Mouse (Mus musculus) ES-E14 (cell line): ENCODE measurements at regions not wholly inside any gene's neighbourhood (a gene's known extent, or its start where the extent isn't known, plus 50 kb on each side); places are given as distances from the start of the nearest gene placed in this dataset.

ENCODE experiments used
- MAFK ChIP-seq: IDR thresholded peaks from 2 replicates; pipeline ENCODE4 v1.6.1; 2014; ENCODE audit warnings: mild to moderate bottlenecking, low read depth, low read length, inconsistent platforms; ENCODE audit not compliant: insufficient read depth
- ZC3H11A ChIP-seq: IDR thresholded peaks from 2 replicates; pipeline ENCODE4 v1.6.1; 2012; ENCODE audit warnings: low read depth, mild to moderate bottlenecking, inconsistent platforms, low read length, borderline replicate concordance
- ZNF384 ChIP-seq: IDR thresholded peaks from 2 replicates; pipeline ENCODE4 v1.6.1; 2012; ENCODE audit warnings: low read depth, low read length, inconsistent platforms

- TF ChIP-seq ZC3H11A, result no peak
- no peak for TF ChIP-seq ZNF384
- TF ChIP-seq MAFK, result no peak
Measured at GRCm38 (mm10) chr2:171230536-171230935, 498.9 kb downstream of the Dok5 start.
